Mouse (Mus musculus) E14TG2a.4 (cell line): ENCODE results near the gene Plekhj1.

Source experiments
- H3K27me3 ChIP-seq: 2 replicates; pipeline ENCODE4 v1.6.1; 2014; ENCODE audit warnings: low read length, control low read depth; ENCODE audit not compliant: insufficient read depth
- H3K36me3 ChIP-seq: 2 replicates; pipeline ENCODE4 v1.6.1; 2014; ENCODE audit warnings: low read length, control low read depth; ENCODE audit not compliant: insufficient read depth
- H3K4me1 ChIP-seq: replicated peaks from 2 replicates; pipeline ENCODE4 v1.6.1; 2014; ENCODE audit warnings: low read depth, low read length, control low read depth
- H3K4me3 ChIP-seq: replicated peaks from 2 replicates; pipeline ENCODE4 v1.5.1; 2014; ENCODE audit warnings: mild to moderate bottlenecking, low read length
- H3K9me3 ChIP-seq: 2 replicates; pipeline ENCODE4 v1.6.1; 2014; ENCODE audit warnings: low read length, control low read depth
- CTCF ChIP-seq: conservative IDR thresholded peaks from 2 replicates; pipeline ENCODE4 v1.5.1; 2014; ENCODE audit warnings: low read length
- NANOG ChIP-seq: IDR thresholded peaks from 2 replicates; pipeline ENCODE4 v1.6.1; 2014; ENCODE audit warnings: borderline replicate concordance, low read length, mixed read lengths
- POU5F1 ChIP-seq: IDR thresholded peaks from 2 replicates; pipeline ENCODE4 v1.6.1; 2014; ENCODE audit warnings: low read length, borderline replicate concordance

Plekhj1 gene

DNA sequence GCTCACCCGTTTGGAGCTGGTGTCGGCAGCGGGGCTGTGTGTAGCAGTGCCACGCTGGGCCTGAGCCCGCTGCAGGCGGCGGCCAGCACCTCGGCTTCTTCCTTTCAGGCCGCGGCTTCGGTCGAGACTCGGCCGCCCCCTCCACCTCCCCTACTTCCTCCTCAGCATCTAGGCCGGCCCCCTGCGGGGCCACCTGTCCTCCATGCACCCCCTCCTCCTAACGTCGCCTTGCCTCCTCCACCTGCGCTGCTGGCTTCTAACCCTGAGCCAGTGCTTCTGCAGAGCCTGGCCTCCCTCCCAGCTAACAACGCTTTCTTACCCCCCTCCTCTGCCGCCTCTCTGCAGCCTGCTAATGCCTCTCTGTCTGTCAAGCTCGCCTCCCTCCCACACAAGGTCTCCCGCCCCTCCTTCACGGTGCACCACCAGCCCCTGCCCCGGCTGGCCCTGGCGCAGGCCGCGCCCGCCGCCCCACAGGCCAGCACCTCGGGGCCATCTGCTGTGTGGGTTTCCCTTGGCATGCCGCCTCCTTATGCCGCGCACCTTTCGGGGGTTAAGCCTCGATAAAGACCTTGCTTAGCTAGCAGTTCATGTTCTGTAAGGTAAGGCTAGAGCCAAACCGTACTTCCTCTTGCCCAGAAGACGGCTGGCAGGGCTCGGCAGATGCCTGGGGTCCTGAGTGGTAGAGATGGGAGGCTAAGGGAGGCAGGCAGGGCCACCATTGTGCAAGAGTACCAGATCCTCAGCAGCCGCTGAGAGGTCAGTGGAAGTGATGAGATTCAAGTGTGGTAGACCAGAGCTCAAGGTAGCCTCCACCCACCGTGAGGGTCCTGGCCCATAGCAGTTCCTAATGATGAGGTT is 6.0 kb downstream of the Plekhj1 start:
- Histone ChIP-seq H3K4me3 (peak overlapping the region; percentile 66), H3K36me3 (peaks cover 92% of the 10 kb centered on the region), H3K27me3 (no peaks in the 10 kb centered on the region), H3K4me1 (peaks cover 76% of the 10 kb centered on the region), H3K9me3 (no peaks in the 10 kb centered on the region)
- no peak for TF ChIP-seq POU5F1
- no peak for TF ChIP-seq CTCF
- TF ChIP-seq NANOG = no peak

GRCm38 (mm10) chr10:80791476-80792174 is 6.8 kb downstream of the Plekhj1 start:
- TF ChIP-seq POU5F1 (no peak), CTCF (no peak), NANOG (no peak)
- Histone ChIP-seq H3K27me3 (no peaks in the 10 kb centered on the region), H3K4me1 (peaks cover 71% of the 10 kb centered on the region), H3K36me3 (peaks cover 91% of the 10 kb centered on the region), H3K9me3 (no peaks in the 10 kb centered on the region), H3K4me3 (peak overlapping the region; percentile 66)

GRCm38 (mm10) chr10:80790761-80791404 is 7.5 kb downstream of the Plekhj1 start:
- H3K36me3 ChIP-seq = peaks cover 91% of the 10 kb centered on the region
- no peak for TF ChIP-seq POU5F1
- TF ChIP-seq CTCF = no peak
- TF ChIP-seq NANOG = no peak
- H3K4me1 ChIP-seq = peaks cover 70% of the 10 kb centered on the region
- H3K4me3 ChIP-seq = peak overlapping the region; percentile 66
- H3K9me3 ChIP-seq = no peaks in the 10 kb centered on the region
- H3K27me3 ChIP-seq = no peaks in the 10 kb centered on the region

- H3K4me1 ChIP-seq = peaks cover 51% of the 10 kb centered on the region
- no peak overlapping the region for H3K4me3 ChIP-seq
- H3K27me3 ChIP-seq = no peaks in the 10 kb centered on the region
- H3K36me3 ChIP-seq = peaks cover 91% of the 10 kb centered on the region
- TF ChIP-seq CTCF = no peak
- no peak for TF ChIP-seq POU5F1
- no peak for TF ChIP-seq NANOG
- no peaks in the 10 kb centered on the region for H3K9me3 ChIP-seq
Observed at GRCm38 (mm10) chr10:80787517-80787916, 10.9 kb downstream of the Plekhj1 start.

DNA sequence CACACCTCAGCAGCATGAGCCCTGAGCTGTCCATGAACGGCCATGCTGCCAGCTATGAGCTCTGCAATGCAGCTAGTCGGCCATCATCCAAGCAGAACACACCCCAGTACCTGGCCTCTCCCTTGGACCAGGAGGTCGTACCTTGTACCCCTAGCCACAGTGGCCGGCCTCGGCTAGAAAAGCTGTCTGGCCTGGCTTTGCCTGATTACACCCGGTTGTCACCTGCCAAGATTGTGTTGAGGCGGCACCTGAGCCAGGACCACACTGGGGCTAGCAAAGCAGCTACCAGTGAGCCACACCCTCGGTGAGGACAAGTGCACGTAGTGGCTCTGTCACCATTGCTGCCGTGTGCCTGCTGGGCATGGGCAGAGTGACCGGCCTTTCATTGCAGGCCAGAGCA is 12.5 kb downstream of the Plekhj1 start:
- TF ChIP-seq NANOG = no peak
- TF ChIP-seq CTCF = no peak
- TF ChIP-seq POU5F1 = no peak
- Histone ChIP-seq H3K27me3 (no peaks in the 10 kb centered on the region), H3K4me3 (no peak overlapping the region), H3K36me3 (peaks cover 99% of the 10 kb centered on the region), H3K9me3 (no peaks in the 10 kb centered on the region), H3K4me1 (peaks cover 47% of the 10 kb centered on the region)

DNA sequence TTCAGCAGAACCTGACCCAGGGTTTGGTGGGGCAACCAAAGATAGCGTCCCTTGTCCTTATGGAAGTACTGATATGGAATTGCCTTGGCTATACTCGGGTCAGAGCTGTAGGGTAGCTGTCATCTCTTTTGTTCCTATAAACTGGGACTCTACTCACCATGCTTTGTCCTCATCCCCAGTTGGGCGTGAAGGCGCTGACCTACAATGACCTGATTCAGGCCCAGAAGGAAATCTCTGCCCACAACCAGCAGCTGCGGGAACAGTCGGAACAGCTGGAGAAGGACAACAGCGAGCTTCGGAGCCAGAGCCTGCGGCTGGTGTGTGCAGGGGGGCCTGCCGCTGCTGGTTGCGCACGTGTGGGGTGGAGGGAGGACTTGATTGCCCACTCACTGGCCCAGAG is 13.6 kb downstream of the Plekhj1 start:
- TF ChIP-seq CTCF = no peak
- TF ChIP-seq NANOG = no peak
- no peak for TF ChIP-seq POU5F1
- Histone ChIP-seq H3K27me3 (no peaks in the 10 kb centered on the region), H3K4me1 (peaks cover 37% of the 10 kb centered on the region), H3K4me3 (no peak overlapping the region), H3K36me3 (peaks cover 99% of the 10 kb centered on the region), H3K9me3 (no peaks in the 10 kb centered on the region)

GRCm38 (mm10) chr10:80784302-80784701 is 14.1 kb downstream of the Plekhj1 start:
- Histone ChIP-seq H3K4me1 (peaks cover 37% of the 10 kb centered on the region), H3K27me3 (no peaks in the 10 kb centered on the region), H3K36me3 (peaks cover 99% of the 10 kb centered on the region), H3K9me3 (no peaks in the 10 kb centered on the region), H3K4me3 (no peak overlapping the region)
- TF ChIP-seq CTCF (no peak), NANOG (no peak), POU5F1 (no peak)

DNA sequence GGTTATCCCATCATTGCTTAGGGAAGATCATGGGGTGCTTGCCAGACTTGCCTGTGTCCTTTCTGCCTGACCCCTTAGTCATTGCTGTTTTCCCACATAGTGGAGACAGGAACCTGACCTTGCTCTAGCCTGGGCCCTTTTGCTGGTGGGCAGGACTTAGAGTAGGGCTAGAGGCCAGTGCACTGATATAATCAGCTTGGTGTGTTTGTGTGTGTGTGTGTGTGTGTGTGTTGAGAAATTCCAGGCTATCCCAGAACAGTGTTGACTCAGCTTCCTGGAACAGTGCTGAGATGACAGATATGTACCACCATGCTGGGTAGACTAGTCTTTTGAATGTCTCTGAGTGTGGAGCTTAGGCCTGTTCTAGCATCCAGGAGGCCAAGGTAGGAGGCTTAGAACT is 18.9 kb downstream of the Plekhj1 start:
- Histone ChIP-seq H3K9me3 (no peaks in the 10 kb centered on the region), H3K27me3 (no peaks in the 10 kb centered on the region), H3K4me1 (peaks cover 51% of the 10 kb centered on the region), H3K36me3 (peaks cover 100% of the 10 kb centered on the region), H3K4me3 (no peak overlapping the region)
- TF ChIP-seq POU5F1 = no peak
- TF ChIP-seq NANOG = no peak
- no peak for TF ChIP-seq CTCF
